In genomic region chr3:154330181-154331002, GRCm38 (mm10) we compare ENCODE assay signal across 10 mouse cellular contexts. TPM values are rescaled to one million over a fixed set of nuclear protein-coding genes. Genes with fewer than 3 reads are reported as not detected.
DNase-seq lines count a peak whose midpoint lies in the region; ATAC-seq and TF ChIP-seq lines count a peak whose summit lies in the region.
"Had no signal": no experiment of that assay in that cellular context is flagged by ENCODE, and none has a peak within 500 bp of the region (broad histone marks: within the 10 kb centered on the region; RNA-seq: fewer than 3 reads in every experiment).

Gene Lhx8, minus strand, starts transcription at chr3:154330659.

- no peak for TF ChIP-seq POLR2A in ES-Bruce4 (IDR thresholded peaks at IDR 0.05; ENCODE audit: insufficient read depth, low read length)

- H3K4me1 ChIP-seq in ES-Bruce4 (ENCODE audit: control insufficient read depth, insufficient read depth, low read length): no peaks in the 10 kb centered on the region
- peaks cover 35% of the 10 kb centered on the region for H3K4me1 ChIP-seq in forebrain, embryonic 13.5 days
- peaks cover 6% of the 10 kb centered on the region; the same call in 1 of the 2 replicates for H3K4me1 ChIP-seq in intestine, embryonic 14.5 days (replicated peaks; ENCODE audit: control insufficient read depth, insufficient read depth, low read length)
- H3K4me1 ChIP-seq in midbrain, embryonic 15.5 days: peaks cover 13% of the 10 kb centered on the region

- H3K27me3 ChIP-seq in ES-Bruce4 (ENCODE audit: control insufficient read depth, insufficient read depth, low read length, poor library complexity, severe bottlenecking): peaks cover 60% of the 10 kb centered on the region
- H3K27me3 ChIP-seq in forebrain, embryonic 13.5 days: peaks cover 90% of the 10 kb centered on the region
- peaks cover 99% of the 10 kb centered on the region for H3K27me3 ChIP-seq in intestine, embryonic 14.5 days (replicated peaks; ENCODE audit: control insufficient read depth, insufficient read depth, low read length)
- H3K27me3 ChIP-seq in midbrain, embryonic 15.5 days (replicated peaks): peaks cover 60% of the 10 kb centered on the region

- peak within 1 kb of the TSS; percentile 20 for H3K4me3 ChIP-seq in ES-Bruce4 (ENCODE audit: low read depth, low read length)
- peak within 1 kb of the TSS; percentile 40 for H3K4me3 ChIP-seq in forebrain, embryonic 13.5 days
- H3K4me3 ChIP-seq in intestine, embryonic 14.5 days (ENCODE audit: low read depth, low read length): 0 out of 2 replicates have a peak within 1 kb of the TSS, but pooled peaks have one; percentile 8
- no peak within 1 kb of the TSS for H3K4me3 ChIP-seq in midbrain, embryonic 15.5 days
- H3K4me3 ChIP-seq: erythroblast, embryonic 14.5 days had no signal

- H3K9ac ChIP-seq in ES-Bruce4 (ENCODE audit: low read depth, poor library complexity, severe bottlenecking): 0 out of 2 replicates have a peak within 1 kb of the TSS, but pooled peaks have one; percentile 8
- H3K9ac ChIP-seq in forebrain, embryonic 13.5 days: peak within 1 kb of the TSS; percentile 54
- no peak within 1 kb of the TSS for H3K9ac ChIP-seq in intestine, embryonic 14.5 days (ENCODE audit: low read length)
- no peak within 1 kb of the TSS for H3K9ac ChIP-seq in midbrain, embryonic 15.5 days

- WGBS in forebrain, embryonic 13.5 days: under 1% methylated on average over 28 of the region's 28 CpGs
- WGBS in intestine, embryonic 14.5 days: under 1% methylated on average over 28 of the region's 28 CpGs
- under 1% methylated on average over 28 of the region's 28 CpGs for WGBS in midbrain, embryonic 15.5 days

- DNase-seq in cerebellum, postnatal 14 days: peak; percentile 29 to 49
- no peak for DNase-seq in cerebellum, adult 9-10 months
- no peak for DNase-seq in intestine, embryonic 14.5 days (ENCODE audit: low spot score)
- no peak for DNase-seq in thymus, postnatal 14 days
- DNase-seq in gastrocnemius, adult 18-20 months (ENCODE audit: low spot score): no peak

- ATAC-seq in forebrain, embryonic 13.5 days: no peak
- ATAC-seq in intestine, embryonic 14.5 days (replicated peaks; ENCODE audit: low FRiP score, low TSS enrichment, low read depth): no peak
- no peak; the same call in 1 of the 2 replicates for ATAC-seq in midbrain, embryonic 15.5 days (replicated peaks)

- TF ChIP-seq EP300 in ES-Bruce4 (IDR thresholded peaks at IDR 0.05; ENCODE audit: insufficient read depth, low read depth, low read length): no peak

- H3K27ac ChIP-seq in ES-Bruce4 (ENCODE audit: insufficient read depth, low read length): no peak within 1 kb of the TSS
- H3K27ac ChIP-seq in forebrain, embryonic 13.5 days: peak within 1 kb of the TSS; percentile 75
- no peak within 1 kb of the TSS for H3K27ac ChIP-seq in intestine, embryonic 14.5 days (ENCODE audit: low read depth)
- no peak within 1 kb of the TSS for H3K27ac ChIP-seq in midbrain, embryonic 15.5 days

- no peak for TF ChIP-seq CTCF in ES-Bruce4 (IDR thresholded peaks at IDR 0.05; ENCODE audit: low read depth, low read length)

- H3K36me3 ChIP-seq in ES-Bruce4 (ENCODE audit: control insufficient read depth, insufficient read depth, low read length, poor library complexity, severe bottlenecking): no peaks in the 10 kb centered on the region
- H3K36me3 ChIP-seq in forebrain, embryonic 13.5 days (ENCODE audit: poor library complexity, severe bottlenecking): no peaks in the 10 kb centered on the region
- H3K36me3 ChIP-seq in intestine, embryonic 14.5 days (ENCODE audit: control insufficient read depth, insufficient read depth, low read length): no peaks in the 10 kb centered on the region
- no peaks in the 10 kb centered on the region for H3K36me3 ChIP-seq in midbrain, embryonic 15.5 days (replicated peaks)

- no peaks in the 10 kb centered on the region for H3K9me3 ChIP-seq in ES-Bruce4 (replicated peaks; ENCODE audit: control insufficient read depth, insufficient read depth, low read length, poor library complexity, severe bottlenecking)
- H3K9me3 ChIP-seq in forebrain, embryonic 13.5 days (replicated peaks): no peaks in the 10 kb centered on the region
- H3K9me3 ChIP-seq in intestine, embryonic 14.5 days (ENCODE audit: control insufficient read depth, low read length): no peaks in the 10 kb centered on the region
- H3K9me3 ChIP-seq in midbrain, embryonic 15.5 days: no peaks in the 10 kb centered on the region

- peak within 1 kb of the TSS; percentile 75 for H3K4me2 ChIP-seq in forebrain, embryonic 13.5 days
- H3K4me2 ChIP-seq in intestine, embryonic 14.5 days (ENCODE audit: low read length): no peak within 1 kb of the TSS
- H3K4me2 ChIP-seq in midbrain, embryonic 15.5 days: 0 out of 2 replicates have a peak within 1 kb of the TSS, but pooled peaks have one; percentile 8

RNA-seq across cellular contexts. Expression of gene Lhx8, which starts in this region (rescaled TPM):
- not detected in 2 replicates for polyA plus RNA-seq in ES-Bruce4 (2011; ENCODE audit: insufficient read depth, insufficient read length, low read depth, missing spikeins)
- 15.7 and 24.5 TPM in 2 replicates for polyA plus RNA-seq in forebrain, embryonic 13.5 days (2015; fragmentation: Nextera tagmentation; extraction: Ambion mirVana)
- polyA plus RNA-seq in intestine, embryonic 14.5 days (2014; fragmentation: Nextera tagmentation; extraction: Ambion mirVana): not detected in 2 replicates
- 1.9 and 4.4 TPM in 2 replicates for polyA plus RNA-seq in midbrain, embryonic 15.5 days (2015; fragmentation: Nextera tagmentation; extraction: Ambion mirVana)
- total RNA-seq in gastrocnemius, adult 18-20 months (2021): not detected
- total RNA-seq: neutrophil, adult 5-6 weeks had no signal
- polyA plus RNA-seq: erythroblast, embryonic 14.5 days had no signal

Comparison
In these comparisons a context has a peak if more than half of its experiments do, and no peak if none do; other contexts are left out.
1. DNase-seq: peak in cerebellum, postnatal 14 days (2 of 2); none in cerebellum, adult 9-10 months (single experiment), intestine, embryonic 14.5 days (single experiment), thymus, postnatal 14 days (single experiment) and gastrocnemius, adult 18-20 months (single experiment).
2. H3K9ac ChIP-seq: peak in ES-Bruce4 (single experiment) and forebrain, embryonic 13.5 days (single experiment); none in intestine, embryonic 14.5 days (single experiment) and midbrain, embryonic 15.5 days (single experiment).